Mouse (Mus musculus) hindbrain, embryonic 16.5 days (tissue): ENCODE measurements around the gene Htr1f. TPM values are rescaled to one million over a fixed set of nuclear protein-coding genes. Genes with fewer than 3 reads are reported as not detected.
A peak's percentile ranks its signal among the peaks of the same experiment; 100 is the strongest.
"Not testable (repeated sequence)": the region's sequence is repeated elsewhere in the genome, so short reads cannot be mapped to it uniquely, and the experiment has no call there.

Experiments
- ATAC-seq: fragments of 200-750 bp; cut with Nextera tagmentation; 2 replicates; pipeline ENCODE4 v1.8.0; 2017; ENCODE audit warnings: moderate TSS enrichment, moderate library complexity
- H3K27ac ChIP-seq: fragments of 300-500 bp; sonication (generic); 2 replicates; pipeline ENCODE4 v1.5.1; 2014; ENCODE audit warnings: low read depth, mild to moderate bottlenecking, control low read depth, low read length, moderate library complexity
- H3K27me3 ChIP-seq: fragments of 300-500 bp; sonication (generic); replicated peaks from 2 replicates; pipeline ENCODE4 v1.6.1; 2014; ENCODE audit warnings: low read length; ENCODE audit not compliant: control insufficient read depth, insufficient read depth
- H3K36me3 ChIP-seq: fragments of 300-500 bp; sonication (generic); 2 replicates; pipeline ENCODE4 v1.6.1; 2014; ENCODE audit warnings: mild to moderate bottlenecking, low read length, moderate library complexity, mixed read lengths; ENCODE audit not compliant: control insufficient read depth, insufficient read depth
- H3K4me1 ChIP-seq: fragments of 300-500 bp; sonication (generic); 2 replicates; pipeline ENCODE4 v1.6.1; 2014; ENCODE audit warnings: low read depth, low read length; ENCODE audit not compliant: control insufficient read depth, insufficient read depth
- H3K4me2 ChIP-seq: fragments of 300-500 bp; sonication (generic); 2 replicates; pipeline ENCODE4 v1.6.1; 2014; ENCODE audit warnings: mild to moderate bottlenecking, low read length, control low read depth, moderate library complexity
- H3K4me3 ChIP-seq: fragments of 300-500 bp; sonication (generic); 2 replicates; pipeline ENCODE4 v1.5.1; 2014; ENCODE audit warnings: mild to moderate bottlenecking, low read length, control low read depth, moderate library complexity
- H3K9ac ChIP-seq: fragments of 300-500 bp; sonication (generic); 2 replicates; pipeline ENCODE4 v1.6.1; 2014; ENCODE audit warnings: low read depth, mild to moderate bottlenecking, control low read depth, low read length, moderate library complexity
- H3K9me3 ChIP-seq: fragments of 300-500 bp; sonication (generic); 2 replicates; pipeline ENCODE4 v1.6.1; 2014; ENCODE audit warnings: mild to moderate bottlenecking, low read length, moderate library complexity; ENCODE audit not compliant: control insufficient read depth
- WGBS: fragments of 180-500 bp; shearing (Covaris S2); extraction: QIAGEN DNeasy Blood & Tissue Kit; methylation state at CpG from one replicate; pipeline ENCODE4 v1.1.7; 2014; 5-methylcytosine and 5-hydroxymethylcytosine counted together
- polyA plus RNA-seq: library from polyadenylated mRNA; unstranded; fragments of >200 nt; fragmentation: Nextera tagmentation; extraction: Ambion mirVana; gene quantifications from 2 replicates; pipeline ENCODE4 v1.2.1, GENCODE M21; 2015

Gene Htr1f
- polyA plus RNA-seq, 1 experiment from 2014 or later = 0.71 TPM

GRCm38 (mm10) chr16:65037660-65038425, 67.8 kb downstream of the Htr1f start:
- H3K4me2 ChIP-seq, H3K4me1 ChIP-seq, H3K4me3 ChIP-seq, H3K9ac ChIP-seq, ATAC-seq, H3K9me3 ChIP-seq, H3K27ac ChIP-seq, H3K27me3 ChIP-seq, H3K36me3 ChIP-seq: not testable (repeated sequence)
- WGBS = 83% methylated on average over 5 of the region's 5 CpGs

- no peaks in the 10 kb centered on the region for H3K4me1 ChIP-seq
- ATAC-seq = peak; percentile 94
- H3K36me3 ChIP-seq = no peaks in the 10 kb centered on the region
- H3K27ac ChIP-seq = no peak overlapping the region
- no peaks in the 10 kb centered on the region for H3K9me3 ChIP-seq
- no peak overlapping the region for H3K4me2 ChIP-seq
- no peaks in the 10 kb centered on the region for H3K27me3 ChIP-seq
- WGBS = 39% methylated on average over 1 of the region's 1 CpGs
- no peak overlapping the region for H3K4me3 ChIP-seq
- H3K9ac ChIP-seq = no peak overlapping the region
Measured at GRCm38 (mm10) chr16:65029675-65030074, 76.0 kb downstream of the Htr1f start.

GRCm38 (mm10) chr16:65022364-65022763, 83.3 kb downstream of the Htr1f start:
- Histone ChIP-seq H3K27ac (no peak overlapping the region), H3K4me3 (no peak overlapping the region), H3K27me3 (no peaks in the 10 kb centered on the region), H3K9me3 (no peaks in the 10 kb centered on the region), H3K4me2 (no peak overlapping the region), H3K36me3 (no peaks in the 10 kb centered on the region), H3K4me1 (no peaks in the 10 kb centered on the region), H3K9ac (no peak overlapping the region)
- no peak for ATAC-seq
- 82% methylated on average over 3 of the region's 3 CpGs for WGBS

GRCm38 (mm10) chr16:65018710-65019109, 86.9 kb downstream of the Htr1f start:
- H3K27ac ChIP-seq = no peak overlapping the region
- H3K4me3 ChIP-seq = no peak overlapping the region
- no peaks in the 10 kb centered on the region for H3K36me3 ChIP-seq
- H3K27me3 ChIP-seq = no peaks in the 10 kb centered on the region
- no peaks in the 10 kb centered on the region for H3K9me3 ChIP-seq
- no peak for ATAC-seq
- no peak overlapping the region for H3K9ac ChIP-seq
- 96% methylated on average over 1 of the region's 1 CpGs for WGBS
- no peaks in the 10 kb centered on the region for H3K4me1 ChIP-seq
- no peak overlapping the region for H3K4me2 ChIP-seq

GRCm38 (mm10) chr16:65018134-65018533, 87.5 kb downstream of the Htr1f start:
- H3K9me3 ChIP-seq = no peaks in the 10 kb centered on the region
- no peaks in the 10 kb centered on the region for H3K36me3 ChIP-seq
- 66% methylated on average over 7 of the region's 7 CpGs for WGBS

GRCm38 (mm10) chr16:65017566-65017965, 88.1 kb downstream of the Htr1f start:
- Histone ChIP-seq H3K27me3 (no peaks in the 10 kb centered on the region), H3K36me3 (no peaks in the 10 kb centered on the region), H3K4me1 (no peaks in the 10 kb centered on the region), H3K9ac (no peak overlapping the region), H3K27ac (no peak overlapping the region), H3K4me2 (no peak overlapping the region), H3K4me3 (no peak overlapping the region), H3K9me3 (no peaks in the 10 kb centered on the region)
- WGBS = 80% methylated on average over 1 of the region's 1 CpGs
- no peak for ATAC-seq

More at GRCm38 (mm10) chr16:65018134-65018533, 87.5 kb downstream of the Htr1f start:
- no peak overlapping the region for H3K27ac ChIP-seq
- no peaks in the 10 kb centered on the region for H3K4me1 ChIP-seq
- H3K4me2 ChIP-seq = no peak overlapping the region
- no peak overlapping the region for H3K9ac ChIP-seq
- no peaks in the 10 kb centered on the region for H3K27me3 ChIP-seq
- ATAC-seq = no peak
- no peak overlapping the region for H3K4me3 ChIP-seq

- Histone ChIP-seq H3K4me2 (no peak overlapping the region), H3K4me1 (no peaks in the 10 kb centered on the region), H3K27ac (no peak overlapping the region), H3K4me3 (no peak overlapping the region), H3K9ac (no peak overlapping the region), H3K27me3 (no peaks in the 10 kb centered on the region), H3K36me3 (no peaks in the 10 kb centered on the region), H3K9me3 (no peaks in the 10 kb centered on the region)
- 85% methylated on average over 4 of the region's 4 CpGs for WGBS
- no peak for ATAC-seq
Measured at GRCm38 (mm10) chr16:65015241-65015640, 90.4 kb downstream of the Htr1f start.

GRCm38 (mm10) chr16:65001993-65002821, 103.4 kb downstream of the Htr1f start:
- no peaks in the 10 kb centered on the region for H3K4me1 ChIP-seq
- H3K36me3 ChIP-seq = no peaks in the 10 kb centered on the region
- H3K9me3 ChIP-seq = no peaks in the 10 kb centered on the region
- no peak overlapping the region for H3K9ac ChIP-seq
- H3K4me2 ChIP-seq = no peak overlapping the region
- no peak overlapping the region for H3K4me3 ChIP-seq
- H3K27me3 ChIP-seq = no peaks in the 10 kb centered on the region
- no peak overlapping the region for H3K27ac ChIP-seq
- 64% methylated on average over 6 of the region's 6 CpGs for WGBS
- ATAC-seq = no peak

GRCm38 (mm10) chr16:64989279-64989800, 116.3 kb downstream of the Htr1f start:
- Histone ChIP-seq H3K27ac (no peak overlapping the region), H3K27me3 (no peaks in the 10 kb centered on the region), H3K4me1 (no peaks in the 10 kb centered on the region), H3K4me3 (no peak overlapping the region), H3K36me3 (no peaks in the 10 kb centered on the region), H3K9me3 (no peaks in the 10 kb centered on the region), H3K9ac (no peak overlapping the region), H3K4me2 (no peak overlapping the region)
- WGBS = 84% methylated on average over 3 of the region's 3 CpGs
- ATAC-seq = no peak
